ENCODE assay signal across 8 mouse cellular contexts in the genomic region with DNA sequence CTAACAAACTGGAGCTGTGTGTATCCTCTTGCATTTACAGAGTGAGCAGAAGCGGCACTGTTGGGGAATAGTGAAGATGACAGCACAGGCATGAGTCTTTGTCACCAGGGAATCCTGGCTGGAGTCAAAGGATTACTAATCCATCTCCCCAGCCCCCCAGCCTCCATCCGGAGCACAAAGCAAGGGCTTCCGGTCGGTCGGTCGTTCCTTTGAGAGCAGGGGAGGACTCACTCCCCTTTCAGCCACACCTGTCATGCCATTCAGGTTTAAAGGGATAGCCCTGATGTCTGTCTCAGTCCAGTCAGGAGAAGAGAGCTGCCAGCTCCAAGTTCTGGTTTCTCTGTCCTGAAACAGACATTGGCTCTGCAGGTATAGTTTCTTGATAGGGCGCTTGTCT. TPM values are rescaled to one million over a fixed set of nuclear protein-coding genes. Genes with fewer than 3 reads are reported as not detected.
DNase-seq lines count a peak whose midpoint lies in the region; ATAC-seq and TF ChIP-seq lines count a peak whose summit lies in the region.

No protein-coding gene starts in this region.

- H3K9ac ChIP-seq in hindbrain, embryonic 14.5 days, result peak overlapping the region; percentile 40

- H3K4me3 ChIP-seq in kidney, adult 2 months (ENCODE audit: insufficient read depth, low read depth, low read length), result no peak overlapping the region; the same call in 1 of the 2 replicates
- H3K4me3 ChIP-seq in hindbrain, embryonic 14.5 days (replicated peaks; ENCODE audit: low read length), result no peak overlapping the region
- no peak overlapping the region for H3K4me3 ChIP-seq in macrophage (ENCODE audit: inconsistent target)

- no peak for TF ChIP-seq CTCF in kidney, adult 2 months (conservative IDR thresholded peaks at IDR 0.05; ENCODE audit: insufficient read depth, insufficient read length, low read depth, low read length)

- DNase-seq in kidney, adult 2 months, result no peak
- DNase-seq in kidney, adult 18-20 months, result no peak
- peak; percentile 64 for DNase-seq in ZHBTc4 (ENCODE audit: low read depth, low spot score)
- no peak for DNase-seq in hindbrain, embryonic 14.5 days (ENCODE audit: low spot score)
- DNase-seq in left cerebral cortex, postnatal 25 days (ENCODE audit: low spot score in 2 of 2), result no peak
- no peak for DNase-seq in cerebellum, postnatal 4 days (ENCODE audit: low spot score in 2 of 2)
- no peak for DNase-seq in right cerebral cortex, postnatal 10 days (ENCODE audit: low spot score in 2 of 2)

- peak overlapping the region; percentile 17 for H3K4me2 ChIP-seq in hindbrain, embryonic 14.5 days (replicated peaks)

- no peaks in the 10 kb centered on the region for H3K36me3 ChIP-seq in kidney, adult 2 months (ENCODE audit: control insufficient read depth, insufficient read depth, low read length)
- no peaks in the 10 kb centered on the region for H3K36me3 ChIP-seq in hindbrain, embryonic 14.5 days (replicated peaks; ENCODE audit: control insufficient read depth, insufficient read depth)
- H3K36me3 ChIP-seq in macrophage (ENCODE audit: inconsistent target), result no peaks in the 10 kb centered on the region

- TF ChIP-seq POLR2A in kidney, adult 2 months (IDR thresholded peaks at IDR 0.05; ENCODE audit: low read depth, low read length), result no peak

- H3K79me2 ChIP-seq in macrophage (ENCODE audit: inconsistent target), result peaks cover 88% of the 10 kb centered on the region

- 16% methylated on average over 7 of the region's 7 CpGs for WGBS in kidney, adult 2 months
- WGBS in hindbrain, embryonic 14.5 days, result 20% methylated on average over 7 of the region's 7 CpGs
- whole genome bisulfite sequencing in macrophage (ENCODE audit: missing documents), result 25% methylated on average over 7 of the region's 7 CpGs

- H3K27me3 ChIP-seq in kidney, adult 2 months (replicated peaks; ENCODE audit: control insufficient read depth, insufficient read depth, low read length), result no peaks in the 10 kb centered on the region
- H3K27me3 ChIP-seq in hindbrain, embryonic 14.5 days (ENCODE audit: control insufficient read depth, insufficient read depth, low read length), result no peaks in the 10 kb centered on the region

- H3K27ac ChIP-seq in kidney, adult 2 months (ENCODE audit: insufficient read depth, low read depth, low read length), result peak overlapping the region; percentile 97
- H3K27ac ChIP-seq in hindbrain, embryonic 14.5 days, result peak overlapping the region; percentile 70
- H3K27ac ChIP-seq in macrophage, result peak overlapping the region; percentile 88

- intact Hi-C loops in left cerebral cortex, postnatal 25 days (cut with DNase I), result no loop called here

- no peak for ATAC-seq in hindbrain, embryonic 14.5 days (ENCODE audit: low FRiP score)

- H3K9me3 ChIP-seq in hindbrain, embryonic 14.5 days (ENCODE audit: control insufficient read depth, low read length), result no peaks in the 10 kb centered on the region

- H3K4me1 ChIP-seq in kidney, adult 2 months (ENCODE audit: control insufficient read depth, insufficient read depth, low read length), result peaks cover 79% of the 10 kb centered on the region
- peaks cover 48% of the 10 kb centered on the region for H3K4me1 ChIP-seq in hindbrain, embryonic 14.5 days (replicated peaks; ENCODE audit: control insufficient read depth, insufficient read depth, low read length)

RNA-seq across cellular contexts. Expression of gene Stk40, which starts 7.4 kb away (rescaled TPM):
- polyA plus RNA-seq in kidney, adult 2 months (2012; rRNA removed), result 38.3 and 38.9 TPM in 2 replicates
- polyA plus RNA-seq in hindbrain, embryonic 14.5 days (2014; fragmentation: Nextera tagmentation; extraction: Ambion mirVana), result 24.2 and 25.2 TPM in 2 replicates
- total RNA-seq in macrophage (2018; cell fraction: chromatin; rRNA removed), result 100 to 1,000 TPM in 16 of 26 experiments, 10 to 100 TPM in 10; 28.6 to 423 (median 113) TPM
- total RNA-seq in macrophage (2018; cell fraction: cytosol; rRNA removed), result 100 to 1,000 TPM in 6 of 26 experiments, 10 to 100 TPM in 20; 25.5 to 234 (median 49.3) TPM
- 100 to 1,000 TPM in 14 of 26 experiments, 10 to 100 TPM in 12; 30.0 to 320 (median 112) TPM for total RNA-seq in macrophage (2018; cell fraction: nucleus; rRNA removed)
- 16.8 to 26.2 TPM (median 19.5 TPM) in 3 replicates for polyA plus RNA-seq in macrophage (2018)
- 10 to 100 TPM; 33.9 to 35.6 TPM for total RNA-seq in left cerebral cortex, postnatal 25 days (2021)

RNA-seq across cellular contexts. Expression of gene Lsm10, which starts 14.7 kb away (rescaled TPM):
- 36.5 TPM in 2 replicates for polyA plus RNA-seq in kidney, adult 2 months (2012; rRNA removed)
- 49.1 and 51.2 TPM in 2 replicates for polyA plus RNA-seq in hindbrain, embryonic 14.5 days (2014; fragmentation: Nextera tagmentation; extraction: Ambion mirVana)
- 10 to 100 TPM in 18 of 26 experiments, 1 to 10 TPM in 8; 5.1 to 20.2 (median 12.4) TPM for total RNA-seq in macrophage (2018; cell fraction: chromatin; rRNA removed)
- 10 to 100 TPM; 38.7 to 55.8 (median 46.8) TPM for total RNA-seq in macrophage (2018; cell fraction: cytosol; rRNA removed)
- total RNA-seq in macrophage (2018; cell fraction: nucleus; rRNA removed), result 10 to 100 TPM; 13.9 to 38.0 (median 27.4) TPM
- polyA plus RNA-seq in macrophage (2018), result 32.0 to 47.2 TPM (median 38.4 TPM) in 3 replicates
- 10 to 100 TPM; 13.1 to 14.8 TPM for total RNA-seq in left cerebral cortex, postnatal 25 days (2021)

RNA-seq across cellular contexts. Expression of gene Eva1b, which starts 36.4 kb away (rescaled TPM):
- polyA plus RNA-seq in kidney, adult 2 months (2012; rRNA removed), result 68.8 and 101 TPM in 2 replicates
- 13.5 and 19.2 TPM in 2 replicates for polyA plus RNA-seq in hindbrain, embryonic 14.5 days (2014; fragmentation: Nextera tagmentation; extraction: Ambion mirVana)
- 10 to 100 TPM in 22 of 26 experiments, 1 to 10 TPM in 4; 5.5 to 52.5 (median 24.9) TPM for total RNA-seq in macrophage (2018; cell fraction: chromatin; rRNA removed)
- 10 to 100 TPM in 25 of 26 experiments, 1 to 10 TPM in 1; 9.7 to 59.7 (median 31.6) TPM for total RNA-seq in macrophage (2018; cell fraction: cytosol; rRNA removed)
- total RNA-seq in macrophage (2018; cell fraction: nucleus; rRNA removed), result 10 to 100 TPM; 10.2 to 90.6 (median 43.6) TPM
- polyA plus RNA-seq in macrophage (2018), result 4.4 to 20.0 TPM (median 6.2 TPM) in 3 replicates
- 1 to 10 TPM; 4.1 to 4.4 TPM for total RNA-seq in left cerebral cortex, postnatal 25 days (2021)

RNA-seq across cellular contexts. Expression of gene Sh3d21, which starts 52.1 kb away (rescaled TPM):
- polyA plus RNA-seq in kidney, adult 2 months (2012; rRNA removed), result 5.0 and 5.5 TPM in 2 replicates
- polyA plus RNA-seq in hindbrain, embryonic 14.5 days (2014; fragmentation: Nextera tagmentation; extraction: Ambion mirVana), result 1.1 TPM in 2 replicates
- total RNA-seq in macrophage (2018; cell fraction: chromatin; rRNA removed), result 10 to 100 TPM in 13 of 26 experiments, 1 to 10 TPM in 13; 1.8 to 56.2 (median 10.6) TPM
- total RNA-seq in macrophage (2018; cell fraction: cytosol; rRNA removed), result 1 to 10 TPM in 19 of 26 experiments, under 1 TPM in 7; 0.39 to 5.8 (median 1.6) TPM
- 10 to 100 TPM in 7 of 26 experiments, 1 to 10 TPM in 16, under 1 TPM in 3; 0.49 to 20.7 (median 6.4) TPM for total RNA-seq in macrophage (2018; cell fraction: nucleus; rRNA removed)
- 0.38 to 0.59 TPM (median 0.58 TPM) in 3 replicates for polyA plus RNA-seq in macrophage (2018)
- under 1 TPM; 0.27 to 0.69 TPM for total RNA-seq in left cerebral cortex, postnatal 25 days (2021)

RNA-seq across cellular contexts. Expression of gene Oscp1, which starts 52.8 kb away (rescaled TPM):
- 2.5 and 3.3 TPM in 2 replicates for polyA plus RNA-seq in kidney, adult 2 months (2012; rRNA removed)
- polyA plus RNA-seq in hindbrain, embryonic 14.5 days (2014; fragmentation: Nextera tagmentation; extraction: Ambion mirVana), result 39.5 and 40.7 TPM in 2 replicates
- total RNA-seq in macrophage (2018; cell fraction: chromatin; rRNA removed), result 1 to 10 TPM in 19 of 26 experiments, under 1 TPM in 1, not detected in 6; 0.44 to 6.3 (median 2.6) TPM
- total RNA-seq in macrophage (2018; cell fraction: cytosol; rRNA removed), result 1 to 10 TPM; 1.0 to 3.2 (median 2.4) TPM
- total RNA-seq in macrophage (2018; cell fraction: nucleus; rRNA removed), result 1 to 10 TPM in 16 of 26 experiments, under 1 TPM in 6, not detected in 4; 0.23 to 3.4 (median 1.7) TPM
- 1.3 to 1.4 TPM (median 1.4 TPM) in 3 replicates for polyA plus RNA-seq in macrophage (2018)
- 10 to 100 TPM; 45.5 to 55.8 TPM for total RNA-seq in left cerebral cortex, postnatal 25 days (2021)
